9 mouse cellular contexts compared by ENCODE assay signal in genomic region chr15:103333738-103334137, GRCm38 (mm10). TPM values are rescaled to one million over a fixed set of nuclear protein-coding genes. Genes with fewer than 3 reads are reported as not detected.
A peak's percentile ranks its signal among the peaks of the same experiment; 100 is the strongest.
DNase-seq lines count a peak whose midpoint lies in the region; ATAC-seq and TF ChIP-seq lines count a peak whose summit lies in the region.
"Had no signal": no experiment of that assay in that cellular context is flagged by ENCODE, and none has a peak within 500 bp of the region (broad histone marks: within the 10 kb centered on the region; RNA-seq: fewer than 3 reads in every experiment).

No protein-coding gene starts in this region.

- no peaks in the 10 kb centered on the region for H3K36me3 ChIP-seq in heart, embryonic 11.5 days (ENCODE audit: control insufficient read depth, insufficient read depth, low read length)
- H3K36me3 ChIP-seq in CH12.LX (replicated peaks in 1 of 2; ENCODE audit: control insufficient read depth in 1 of 2, insufficient read depth in 1 of 2, low read length in 1 of 2), result peaks cover 0 to 9% of the 10 kb centered on the region in 2 experiments
- H3K36me3 ChIP-seq in forebrain, postnatal 0 days (ENCODE audit: insufficient read depth), result no peaks in the 10 kb centered on the region
- H3K36me3 ChIP-seq in midbrain, embryonic 10.5 days, result no peaks in the 10 kb centered on the region

- no peak overlapping the region for H3K9ac ChIP-seq in heart, embryonic 11.5 days (ENCODE audit: low read depth, low read length)
- peak overlapping the region; percentile 31; the same call in 1 of the 2 replicates for H3K9ac ChIP-seq in CH12.LX (ENCODE audit: insufficient read depth, low read depth)
- no peak overlapping the region for H3K9ac ChIP-seq in forebrain, postnatal 0 days

- no peak overlapping the region for H3K27ac ChIP-seq in heart, embryonic 11.5 days (ENCODE audit: low read depth, low read length)
- peak overlapping the region; percentile 25; the same call in 1 of the 2 replicates for H3K27ac ChIP-seq in CH12.LX (ENCODE audit: insufficient read depth, low read depth)
- H3K27ac ChIP-seq in forebrain, postnatal 0 days (ENCODE audit: low read depth, low read length), result no peak overlapping the region
- H3K27ac ChIP-seq in midbrain, embryonic 10.5 days (replicated peaks), result peak overlapping the region; percentile 85

- TF ChIP-seq CTCF in CH12.LX (conservative IDR thresholded peaks at IDR 0.05 in 1 of 2, IDR thresholded peaks at IDR 0.05 in 1 of 2; ENCODE audit: low read depth in 2 of 2, low read length in 2 of 2), result no peak
- no peak for TF ChIP-seq CTCF in forebrain, postnatal 0 days (IDR thresholded peaks at IDR 0.05; ENCODE audit: low read depth)

- ATAC-seq in heart, embryonic 11.5 days (replicated peaks; ENCODE audit: insufficient number of reproducible peaks, low FRiP score, low TSS enrichment), result no peak
- ATAC-seq in forebrain, postnatal 0 days, result peak; percentile 14; the same call in 1 of the 2 replicates

- no peak overlapping the region for H3K4me2 ChIP-seq in heart, embryonic 11.5 days
- peak overlapping the region; percentile 64 for H3K4me2 ChIP-seq in CH12.LX (ENCODE audit: insufficient read depth, low read depth, poor library complexity, severe bottlenecking)
- no peak overlapping the region for H3K4me2 ChIP-seq in forebrain, postnatal 0 days (ENCODE audit: low read depth)

- H3K4me3 ChIP-seq in heart, embryonic 11.5 days (ENCODE audit: low read depth, low read length), result no peak overlapping the region
- peak overlapping the region in 2 of 3 experiments; percentile 39 to 59 for H3K4me3 ChIP-seq in CH12.LX (replicated peaks in 1 of 3; ENCODE audit: low read depth in 2 of 3, low read length in 2 of 3, poor library complexity in 1 of 3)
- H3K4me3 ChIP-seq in forebrain, postnatal 0 days (ENCODE audit: low read depth, low read length), result no peak overlapping the region
- peak overlapping the region; percentile 28 for H3K4me3 ChIP-seq in midbrain, embryonic 10.5 days

- H3K9me3 ChIP-seq in heart, embryonic 11.5 days (replicated peaks; ENCODE audit: control insufficient read depth, low read length), result no peaks in the 10 kb centered on the region
- H3K9me3 ChIP-seq in CH12.LX (replicated peaks; ENCODE audit: low read length), result no peaks in the 10 kb centered on the region
- H3K9me3 ChIP-seq in forebrain, postnatal 0 days (ENCODE audit: low read length), result no peaks in the 10 kb centered on the region
- no peaks in the 10 kb centered on the region for H3K9me3 ChIP-seq in midbrain, embryonic 10.5 days (replicated peaks)

- dilution Hi-C loops in CH12.LX (cut with MboI; ENCODE audit: extremely low pct_ligation_motif_present, extremely low pct_unique_long_range_greater_than_20kb, low sequenced_read_pairs), result no loop called here

- peak; percentile 97 for DNase-seq in heart, adult 11 months
- peak; percentile 78 for DNase-seq in CH12.LX (ENCODE audit: extremely low read depth)
- no peak for DNase-seq in forebrain, postnatal 0 days
- DNase-seq in midbrain, embryonic 10.5 days (ENCODE audit: low spot score), result no peak
- DNase-seq in urinary bladder, postnatal 36 days (ENCODE audit: low spot score in 2 of 2), result no peak
- no peak for DNase-seq in T-cell, adult 2 months (ENCODE audit: low spot score)
- DNase-seq in urinary bladder, postnatal 4 days (ENCODE audit: low spot score in 2 of 2), result no peak
- DNase-seq: heart, postnatal 4 days had no signal

- in situ Hi-C loops in CH12.LX (cut with MboI; ENCODE audit: low pct_ligation_motif_present, low pct_unique_long_range_greater_than_20kb, low sequenced_read_pairs), result no loop called here

- WGBS in heart, embryonic 11.5 days (ENCODE audit: insufficient replicate concordance), result 63% methylated on average over 5 of the region's 5 CpGs
- WGBS in forebrain, postnatal 0 days, result 63% methylated on average over 5 of the region's 5 CpGs
- WGBS in midbrain, embryonic 10.5 days, result 23% methylated on average over 5 of the region's 5 CpGs

- H3K27me3 ChIP-seq in heart, embryonic 11.5 days (ENCODE audit: control insufficient read depth, insufficient read depth, low read length), result peaks cover 15% of the 10 kb centered on the region
- no peaks in the 10 kb centered on the region for H3K27me3 ChIP-seq in CH12.LX (replicated peaks)
- no peaks in the 10 kb centered on the region for H3K27me3 ChIP-seq in forebrain, postnatal 0 days (ENCODE audit: insufficient read depth, low read length)
- H3K27me3 ChIP-seq in midbrain, embryonic 10.5 days (ENCODE audit: low read depth, poor library complexity, severe bottlenecking), result peaks cover 25% of the 10 kb centered on the region

- peaks cover 6% of the 10 kb centered on the region; the same call in 1 of the 2 replicates for H3K4me1 ChIP-seq in heart, embryonic 11.5 days (ENCODE audit: control insufficient read depth, insufficient read depth, low read length)
- H3K4me1 ChIP-seq in CH12.LX (ENCODE audit: control insufficient read depth in 1 of 2, insufficient read depth in 2 of 2), result peaks cover 18 to 74% of the 10 kb centered on the region in 2 experiments
- no peaks in the 10 kb centered on the region for H3K4me1 ChIP-seq in forebrain, postnatal 0 days (ENCODE audit: insufficient read depth)
- H3K4me1 ChIP-seq in midbrain, embryonic 10.5 days, result peaks cover 73% of the 10 kb centered on the region

- TF ChIP-seq POLR2A in CH12.LX (IDR thresholded peaks at IDR 0.05; ENCODE audit: low read depth, low read length), result no peak

- H3K79me2 ChIP-seq in CH12.LX (replicated peaks; ENCODE audit: control insufficient read depth, extremely low read depth, insufficient read depth, poor library complexity, severe bottlenecking), result no peaks in the 10 kb centered on the region

- TF ChIP-seq EP300 in CH12.LX (IDR thresholded peaks at IDR 0.05; ENCODE audit: low read length), result peak; percentile 84

- TF ChIP-seq RAD21 in CH12.LX (IDR thresholded peaks at IDR 0.05; ENCODE audit: low read depth, low read length), result no peak

TF ChIP-seq in CH12.LX, 34 proteins besides CTCF, POLR2A, EP300 and RAD21:
- peak; percentile 52; the same call in 1 of the 2 replicates for TF ChIP-seq SIN3A (IDR thresholded peaks at IDR 0.05; ENCODE audit: low read length)
- TF ChIP-seq NELFE (IDR thresholded peaks at IDR 0.05; ENCODE audit: low read depth, low read length), result peak; percentile 2; the same call in 1 of the 2 replicates
- TF ChIP-seq BHLHE40 (IDR thresholded peaks at IDR 0.05; ENCODE audit: low read depth, low read length), result peak; percentile 72
- 0 out of 2 replicates have a peak, but pooled peaks have one; percentile 46 for TF ChIP-seq MAX (IDR thresholded peaks at IDR 0.05; ENCODE audit: low read length)
- TF ChIP-seq TCF12 (IDR thresholded peaks at IDR 0.05; ENCODE audit: low read depth, low read length), result no peak
- TF ChIP-seq TBP (conservative IDR thresholded peaks at IDR 0.05; ENCODE audit: low read depth, low read length), result no peak
- TF ChIP-seq MAZ (IDR thresholded peaks at IDR 0.05; ENCODE audit: low read depth, low read length), result 0 out of 2 replicates have a peak, but pooled peaks have one; percentile 12
- no peak for TF ChIP-seq CHD1 (IDR thresholded peaks at IDR 0.05; ENCODE audit: low read depth, low read length)
- TF ChIP-seq ZKSCAN1 (IDR thresholded peaks at IDR 0.05; ENCODE audit: borderline replicate concordance, low read depth, low read length), result no peak
- no peak for TF ChIP-seq ZMIZ1 (IDR thresholded peaks at IDR 0.05; ENCODE audit: low read depth, low read length)
- peak; percentile 84; the same call in 1 of the 2 replicates for TF ChIP-seq IRF4 (IDR thresholded peaks at IDR 0.05; ENCODE audit: low read depth, low read length)
- TF ChIP-seq MYC (IDR thresholded peaks at IDR 0.05; ENCODE audit: low read depth, low read length), result 0 out of 2 replicates have a peak, but pooled peaks have one; percentile 46
TF ChIP-seq in CH12.LX: peak in this region for 7.

RNA-seq across cellular contexts. Expression of gene Zfp385a, which starts 6.2 kb away (rescaled TPM):
- polyA plus RNA-seq in heart, embryonic 11.5 days (2014; fragmentation: Nextera tagmentation; extraction: Ambion mirVana), result 10.2 and 11.6 TPM in 2 replicates
- total RNA-seq in CH12.LX (2012; rRNA removed), result 2.7 and 3.1 TPM in 2 replicates
- 1.0 and 1.2 TPM in 2 replicates for total RNA-seq in CH12.LX (2014; rRNA removed)
- polyA plus RNA-seq in CH12.LX (2012; ENCODE audit: insufficient read length, low read depth), result 45.2 and 59.9 TPM in 2 replicates
- total RNA-seq in forebrain, postnatal 0 days (2014; rRNA removed), result 11.6 and 13.0 TPM in 2 replicates
- 20.5 and 21.3 TPM in 2 replicates for polyA plus RNA-seq in forebrain, postnatal 0 days (2015; fragmentation: Nextera tagmentation; extraction: Ambion mirVana)
- 24.3 and 25.5 TPM in 2 replicates for polyA plus RNA-seq in midbrain, embryonic 10.5 days (2016; fragmentation: Nextera tagmentation; extraction: Ambion mirVana)

RNA-seq across cellular contexts. Expression of gene Gpr84, which starts 23.3 kb away (rescaled TPM):
- polyA plus RNA-seq in heart, embryonic 11.5 days (2014; fragmentation: Nextera tagmentation; extraction: Ambion mirVana), result 0.41 and 0.53 TPM in 2 replicates
- total RNA-seq in CH12.LX (2012; rRNA removed) (0.25 and 0.42 TPM in 2 replicates), CH12.LX (2014; rRNA removed) (0.26 and 0.66 TPM in 2 replicates)
- polyA plus RNA-seq in CH12.LX (2012; ENCODE audit: insufficient read length, low read depth), result 0.79 and 1.4 TPM in 2 replicates
- total RNA-seq in forebrain, postnatal 0 days (2014; rRNA removed), result 0.29 and 0.54 TPM in 2 replicates
- 0.31 and 0.33 TPM in 2 replicates for polyA plus RNA-seq in forebrain, postnatal 0 days (2015; fragmentation: Nextera tagmentation; extraction: Ambion mirVana)
- polyA plus RNA-seq in midbrain, embryonic 10.5 days (2016; fragmentation: Nextera tagmentation; extraction: Ambion mirVana), result 0.32 and 0.47 TPM in 2 replicates
- total RNA-seq: heart, postnatal 4 days had no signal

RNA-seq across cellular contexts. Expression of gene Itga5, which starts 32.8 kb away (rescaled TPM):
- 66.4 and 82.7 TPM in 2 replicates for polyA plus RNA-seq in heart, embryonic 11.5 days (2014; fragmentation: Nextera tagmentation; extraction: Ambion mirVana)
- 0.17 and 0.21 TPM in 2 replicates for total RNA-seq in CH12.LX (2012; rRNA removed)
- total RNA-seq in CH12.LX (2014; rRNA removed), result 0.07 and 0.28 TPM in 2 replicates
- polyA plus RNA-seq in CH12.LX (2012; ENCODE audit: insufficient read length, low read depth), result 1.6 and 1.8 TPM in 2 replicates
- 2.2 and 3.2 TPM in 2 replicates for total RNA-seq in forebrain, postnatal 0 days (2014; rRNA removed)
- 2.9 and 3.5 TPM in 2 replicates for polyA plus RNA-seq in forebrain, postnatal 0 days (2015; fragmentation: Nextera tagmentation; extraction: Ambion mirVana)
- polyA plus RNA-seq in midbrain, embryonic 10.5 days (2016; fragmentation: Nextera tagmentation; extraction: Ambion mirVana), result 26.1 and 26.4 TPM in 2 replicates

Comparison
In these comparisons a context has a peak if more than half of its experiments do, and no peak if none do; other contexts are left out.
1. DNase-seq: peak in heart, adult 11 months (single experiment) and CH12.LX (single experiment); none in forebrain, postnatal 0 days (single experiment), midbrain, embryonic 10.5 days (single experiment), urinary bladder, postnatal 36 days (0 of 2), T-cell, adult 2 months (single experiment) and urinary bladder, postnatal 4 days (0 of 2).
2. H3K27ac ChIP-seq: peak in CH12.LX (single experiment) and midbrain, embryonic 10.5 days (single experiment); none in heart, embryonic 11.5 days (single experiment) and forebrain, postnatal 0 days (single experiment).
3. H3K4me3 ChIP-seq: peak in CH12.LX (2 of 3) and midbrain, embryonic 10.5 days (single experiment); none in heart, embryonic 11.5 days (single experiment) and forebrain, postnatal 0 days (single experiment).